Mouse (Mus musculus): Measurements from ENCODE around the gene Atf7ip.

The Atf7ip gene

GRCm38 (mm10) chr6:136522658-136523057 lies 16.7 kb downstream of the Atf7ip start:
- DNase-seq (ENCODE audit: low read depth, low spot score): no peak

GRCm38 (mm10) chr6:136524751-136525150 lies 18.8 kb downstream of the Atf7ip start:
- no peak for DNase-seq (ENCODE audit: low read depth, low spot score)

DNA sequence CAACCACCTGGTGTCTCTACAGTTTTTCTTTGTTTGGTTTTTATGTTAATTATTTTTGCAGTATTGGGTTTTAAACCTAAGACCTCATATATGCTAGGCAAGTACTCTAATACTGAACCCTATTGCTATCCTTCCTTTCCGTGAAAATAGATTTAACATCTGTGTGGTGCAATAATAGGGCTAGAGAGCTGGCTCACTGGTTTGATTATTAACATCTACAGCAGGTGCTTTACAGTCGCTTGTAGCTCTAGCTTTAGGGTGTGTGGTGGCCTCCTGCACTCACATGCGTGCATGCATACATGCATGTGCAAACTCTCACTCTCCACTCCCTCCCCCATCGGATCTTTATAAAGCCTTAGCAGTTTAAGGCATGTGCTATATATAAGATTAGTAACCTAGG lies 19.6 kb downstream of the Atf7ip start:
- no peak for DNase-seq (ENCODE audit: low read depth, low spot score)

- no peak for DNase-seq (ENCODE audit: low read depth, low spot score)
Measured at GRCm38 (mm10) chr6:136529156-136529555, 23.2 kb downstream of the Atf7ip start.

DNA sequence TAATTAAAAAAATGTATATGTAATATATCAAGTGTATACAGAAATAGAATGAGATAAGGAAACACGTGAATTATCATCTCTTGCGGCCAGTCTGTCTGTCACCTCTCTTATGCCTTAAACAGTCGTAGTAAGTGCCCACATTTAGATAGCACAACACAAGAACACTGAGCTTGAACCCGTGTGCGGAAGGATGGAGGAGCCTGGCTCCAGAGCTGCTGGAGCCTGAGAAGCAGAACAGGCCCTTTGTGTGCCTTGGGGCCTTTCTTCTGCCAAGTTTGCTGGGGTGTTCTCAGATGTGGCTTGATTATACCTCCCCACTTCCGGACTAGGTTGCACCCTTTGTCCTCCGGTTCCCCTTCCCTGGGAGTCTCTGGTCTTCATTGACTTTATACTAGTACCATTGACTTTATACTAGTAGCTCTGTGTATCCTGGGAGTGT lies 25.8 kb downstream of the Atf7ip start:
- DNase-seq (ENCODE audit: low read depth, low spot score): no peak

GRCm38 (mm10) chr6:136532535-136533291 lies 26.7 kb downstream of the Atf7ip start:
- peak; percentile 85 for DNase-seq (ENCODE audit: low read depth, low spot score)

DNA sequence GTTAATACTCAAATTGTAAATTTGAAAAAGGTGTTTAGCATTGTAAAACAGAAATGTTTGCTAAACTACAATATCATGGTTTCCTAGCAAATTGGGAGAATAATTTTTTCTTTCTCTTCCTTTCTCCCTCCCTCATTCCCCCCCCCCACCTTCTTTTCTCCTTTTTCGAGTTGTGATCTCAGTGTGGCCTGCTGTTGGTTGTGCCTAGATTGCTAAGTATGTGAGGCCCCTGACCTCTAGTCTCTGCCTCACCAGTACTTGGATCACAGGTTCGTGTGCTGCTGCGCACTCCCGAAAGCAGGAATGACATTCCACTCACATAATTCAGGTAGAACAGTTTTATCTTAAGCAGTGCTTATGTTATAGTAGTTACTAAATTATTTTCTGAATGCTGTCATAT lies 27.8 kb downstream of the Atf7ip start:
- no peak for DNase-seq (ENCODE audit: low read depth, low spot score)

DNA sequence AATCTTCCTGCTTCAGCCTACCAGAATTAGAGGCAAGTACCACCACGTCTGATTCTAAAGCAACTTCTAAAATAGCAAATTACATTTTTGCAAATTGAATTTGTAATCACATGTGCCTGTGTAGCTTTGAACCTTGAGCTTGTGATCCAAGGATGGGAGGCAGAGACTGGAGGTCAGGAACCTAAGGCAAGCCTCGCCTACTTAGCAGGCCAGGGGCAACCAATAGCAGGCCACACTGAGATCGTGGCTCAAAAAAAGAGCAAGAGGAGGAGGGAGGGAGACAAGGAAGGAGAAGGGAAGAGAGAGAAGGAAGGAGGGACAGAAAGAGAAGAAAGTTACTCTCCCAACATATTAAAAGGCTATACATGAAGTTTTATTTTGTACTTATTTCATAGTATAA lies 28.5 kb downstream of the Atf7ip start:
- DNase-seq (ENCODE audit: low read depth, low spot score): no peak

- no peak for DNase-seq (ENCODE audit: low read depth, low spot score)
Measured at GRCm38 (mm10) chr6:136535176-136535575, 29.2 kb downstream of the Atf7ip start.

DNA sequence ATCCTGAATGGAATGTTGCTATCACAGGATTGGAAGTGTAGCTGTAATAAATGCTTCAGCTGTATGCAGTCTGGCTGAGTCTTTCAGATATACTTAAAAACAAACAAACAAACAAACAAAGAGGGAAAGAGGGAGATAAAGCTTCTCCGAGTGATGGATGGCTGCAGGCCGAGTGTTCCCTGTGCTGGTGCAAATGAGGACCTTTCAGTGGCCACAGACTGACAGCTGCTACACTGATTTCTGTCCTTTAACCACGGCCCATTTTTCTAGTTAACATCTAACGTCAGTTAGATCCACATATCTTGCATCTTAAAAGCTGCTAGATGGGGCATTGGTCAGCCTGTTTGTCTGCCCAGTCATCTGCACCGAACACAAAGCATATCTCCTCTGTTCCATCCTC lies 30.2 kb downstream of the Atf7ip start:
- DNase-seq (ENCODE audit: low read depth, low spot score): no peak

DNA sequence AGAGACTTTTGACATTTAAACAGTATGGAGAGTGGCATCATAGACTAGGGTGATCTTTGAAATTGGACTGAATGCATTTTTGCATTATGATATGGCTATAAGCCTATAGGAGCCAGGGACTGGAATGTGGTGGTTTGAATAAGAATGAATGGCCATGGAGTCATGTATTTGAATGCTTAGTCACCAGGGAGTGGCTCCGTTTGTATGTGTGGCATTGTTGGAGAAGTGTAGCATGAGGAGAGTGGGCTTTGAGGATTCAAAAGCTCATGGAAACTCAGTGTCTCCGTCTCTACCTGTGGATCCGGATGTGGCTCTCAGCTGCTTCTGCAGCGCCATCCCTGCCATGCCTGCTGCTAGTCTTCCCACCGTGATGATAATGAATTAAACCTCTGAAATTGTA lies 35.4 kb downstream of the Atf7ip start:
- DNase-seq (ENCODE audit: low read depth, low spot score): no peak

DNA sequence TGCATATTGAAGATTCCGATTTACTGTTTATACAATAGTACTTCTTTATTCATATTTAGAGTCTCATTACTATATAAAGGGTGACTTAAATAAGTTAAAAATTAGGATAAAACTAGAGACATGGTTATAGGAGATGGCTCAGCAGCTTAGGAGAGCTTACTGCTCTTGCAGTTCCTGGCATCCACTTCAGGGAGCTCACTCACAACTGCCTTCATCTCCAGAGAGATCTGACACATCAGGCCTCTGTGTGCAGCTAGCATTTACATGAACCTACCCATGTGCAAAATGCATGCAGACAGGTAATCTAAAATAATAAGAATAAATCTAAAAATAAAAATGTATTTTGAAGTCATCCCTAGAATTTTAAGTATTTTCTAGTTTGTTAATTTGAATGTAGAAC lies 36.1 kb downstream of the Atf7ip start:
- no peak for DNase-seq (ENCODE audit: low read depth, low spot score)

DNA sequence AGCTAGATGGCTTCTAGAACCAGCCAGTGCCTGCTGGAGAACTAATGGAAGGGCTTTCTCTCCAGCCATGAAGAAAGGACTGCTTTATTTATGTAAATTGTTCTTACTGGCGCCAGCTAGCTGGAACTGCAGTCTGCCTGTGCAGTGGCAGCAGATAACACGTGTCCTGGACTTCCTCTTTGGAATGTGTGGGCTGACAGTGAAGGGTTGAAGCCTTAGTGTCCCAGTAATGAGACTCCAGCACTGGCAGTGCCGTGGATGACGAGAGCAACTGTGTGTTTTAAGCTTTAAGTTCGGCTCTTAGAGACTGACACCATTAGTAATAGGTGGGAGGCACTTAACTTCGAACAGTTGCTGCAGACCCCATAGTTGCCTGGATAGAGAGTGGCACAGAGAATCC lies 37.2 kb downstream of the Atf7ip start:
- no peak for DNase-seq (ENCODE audit: low read depth, low spot score)

DNA sequence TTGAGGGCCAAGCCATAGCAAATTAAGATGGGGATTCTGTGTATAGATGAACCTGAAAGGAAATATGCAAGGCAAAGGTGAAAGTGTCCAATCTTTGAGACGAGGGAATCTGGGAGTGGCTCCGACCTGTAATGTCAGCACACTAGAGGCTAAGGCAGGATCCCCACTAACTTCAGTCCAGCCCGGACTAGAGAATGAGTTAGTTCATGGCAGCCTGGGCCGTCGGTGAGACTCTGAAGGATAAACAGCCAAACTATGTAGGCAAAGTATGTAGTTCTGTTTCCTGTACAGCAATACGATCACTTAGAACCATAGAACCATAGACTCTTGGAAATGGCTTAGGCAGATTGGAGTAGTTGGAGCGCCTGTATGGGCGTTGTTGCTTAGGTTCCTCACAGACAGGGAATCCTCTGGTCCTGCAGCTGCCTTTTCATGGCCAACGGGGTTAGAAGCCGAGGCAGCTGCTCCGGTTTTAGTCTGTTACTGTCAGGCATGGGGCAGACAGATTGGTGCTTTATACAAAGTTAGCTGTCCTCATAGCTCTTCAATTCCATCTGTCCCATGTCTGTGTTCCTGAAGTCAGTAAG lies 39.4 kb downstream of the Atf7ip start:
- no peak for DNase-seq (ENCODE audit: low read depth, low spot score)

GRCm38 (mm10) chr6:136546286-136546685 lies 40.3 kb downstream of the Atf7ip start:
- no peak for DNase-seq (ENCODE audit: low read depth, low spot score)

GRCm38 (mm10) chr6:136546987-136547386 lies 41.0 kb downstream of the Atf7ip start:
- no peak for DNase-seq (ENCODE audit: low read depth, low spot score)

- DNase-seq (ENCODE audit: low read depth, low spot score): peak; percentile 94
Measured at GRCm38 (mm10) chr6:136548041-136548770, 42.2 kb downstream of the Atf7ip start.

- DNase-seq (ENCODE audit: low read depth, low spot score): no peak
Measured at GRCm38 (mm10) chr6:136548796-136549195, 42.8 kb downstream of the Atf7ip start.

- no peak for DNase-seq (ENCODE audit: low read depth, low spot score)
Measured at GRCm38 (mm10) chr6:136549606-136550005, 43.6 kb downstream of the Atf7ip start.

DNA sequence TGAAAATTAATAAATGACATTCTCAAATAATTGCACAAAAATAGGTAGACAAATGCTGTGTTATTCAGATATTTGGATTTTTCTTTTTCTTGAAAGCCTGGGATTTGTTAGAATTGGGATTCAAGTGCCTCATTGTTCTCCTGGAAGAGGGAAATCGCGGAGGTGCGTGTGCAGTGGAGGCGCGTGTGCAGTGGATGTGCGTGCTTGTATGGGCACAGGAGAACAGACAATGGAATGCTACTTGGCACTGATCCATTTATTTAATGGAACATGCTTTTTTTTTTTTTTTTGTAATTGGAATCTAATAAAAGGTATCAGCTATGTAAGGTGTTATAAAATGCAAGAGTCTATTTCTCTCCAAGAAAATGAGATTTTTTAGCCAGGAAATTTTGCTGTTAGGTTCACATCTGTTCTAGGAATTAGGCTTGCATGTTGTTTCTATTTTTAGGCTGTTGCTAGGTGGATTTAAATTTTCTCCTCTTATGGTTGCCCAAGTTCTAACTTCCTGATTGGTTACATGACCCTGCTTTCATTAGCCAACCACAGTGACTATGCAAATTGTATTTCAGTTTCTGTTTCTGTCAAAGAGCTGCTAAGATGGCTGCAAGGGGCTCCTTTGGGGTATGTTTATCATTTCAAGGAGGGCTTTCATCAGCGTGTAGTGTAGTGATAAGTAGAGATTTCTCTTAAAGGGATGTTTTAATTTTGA lies 44.8 kb downstream of the Atf7ip start:
- DNase-seq (ENCODE audit: low read depth, low spot score): no peak

- no peak for DNase-seq (ENCODE audit: low read depth, low spot score)
Measured at GRCm38 (mm10) chr6:136551550-136552109, 45.7 kb downstream of the Atf7ip start.

- no peak for DNase-seq (ENCODE audit: low read depth, low spot score)
Measured at GRCm38 (mm10) chr6:136553156-136553555, 47.2 kb downstream of the Atf7ip start.
